Mouse (Mus musculus): Measurements from ENCODE around the gene Tnrc6a. TPM values are rescaled to one million over a fixed set of nuclear protein-coding genes. Genes with fewer than 3 reads are reported as not detected.

Tnrc6a gene
- total and polyA plus RNA-seq, 3 experiments, result 16.3 to 62.0 (median 20.1) TPM

- H3K4me2 ChIP-seq (ENCODE audit: insufficient read depth, low read depth, poor library complexity, severe bottlenecking), result no peak overlapping the region
- no peak for TF ChIP-seq MYC (IDR thresholded peaks at IDR 0.05; ENCODE audit: low read depth, low read length)
- TF ChIP-seq ELF1 (IDR thresholded peaks at IDR 0.05; ENCODE audit: low read depth, low read length), result no peak
- dilution Hi-C loops (cut with MboI; ENCODE audit: extremely low pct_ligation_motif_present, extremely low pct_unique_long_range_greater_than_20kb, low sequenced_read_pairs) (no loop called here), in situ Hi-C loops (cut with MboI; ENCODE audit: low pct_ligation_motif_present, low pct_unique_long_range_greater_than_20kb, low sequenced_read_pairs) (no loop called here)
- H3K9ac ChIP-seq (ENCODE audit: insufficient read depth, low read depth), result no peak overlapping the region
- no peaks in the 10 kb centered on the region for H3K27me3 ChIP-seq (replicated peaks)
- no peak overlapping the region for H3K27ac ChIP-seq (ENCODE audit: insufficient read depth, low read depth)
- no peaks in the 10 kb centered on the region for H3K36me3 ChIP-seq (replicated peaks in 1 of 2; ENCODE audit: control insufficient read depth in 1 of 2, insufficient read depth in 1 of 2, low read length in 1 of 2)
- H3K79me2 ChIP-seq (replicated peaks; ENCODE audit: control insufficient read depth, extremely low read depth, insufficient read depth, poor library complexity, severe bottlenecking), result no peaks in the 10 kb centered on the region
- peaks cover 3% of the 10 kb centered on the region for H3K9me3 ChIP-seq (replicated peaks; ENCODE audit: low read length)
- no peaks in the 10 kb centered on the region for H3K4me1 ChIP-seq (ENCODE audit: control insufficient read depth in 1 of 2, insufficient read depth in 2 of 2)
- no peak overlapping the region for H3K4me3 ChIP-seq (replicated peaks in 1 of 3; ENCODE audit: low read depth in 2 of 3, low read length in 2 of 3, poor library complexity in 1 of 3)
- DNase-seq (ENCODE audit: extremely low read depth), result no peak
These were observed 41.4 kb upstream of the Tnrc6a start for GRCm38 (mm10) chr7:123082236-123082635.

DNA sequence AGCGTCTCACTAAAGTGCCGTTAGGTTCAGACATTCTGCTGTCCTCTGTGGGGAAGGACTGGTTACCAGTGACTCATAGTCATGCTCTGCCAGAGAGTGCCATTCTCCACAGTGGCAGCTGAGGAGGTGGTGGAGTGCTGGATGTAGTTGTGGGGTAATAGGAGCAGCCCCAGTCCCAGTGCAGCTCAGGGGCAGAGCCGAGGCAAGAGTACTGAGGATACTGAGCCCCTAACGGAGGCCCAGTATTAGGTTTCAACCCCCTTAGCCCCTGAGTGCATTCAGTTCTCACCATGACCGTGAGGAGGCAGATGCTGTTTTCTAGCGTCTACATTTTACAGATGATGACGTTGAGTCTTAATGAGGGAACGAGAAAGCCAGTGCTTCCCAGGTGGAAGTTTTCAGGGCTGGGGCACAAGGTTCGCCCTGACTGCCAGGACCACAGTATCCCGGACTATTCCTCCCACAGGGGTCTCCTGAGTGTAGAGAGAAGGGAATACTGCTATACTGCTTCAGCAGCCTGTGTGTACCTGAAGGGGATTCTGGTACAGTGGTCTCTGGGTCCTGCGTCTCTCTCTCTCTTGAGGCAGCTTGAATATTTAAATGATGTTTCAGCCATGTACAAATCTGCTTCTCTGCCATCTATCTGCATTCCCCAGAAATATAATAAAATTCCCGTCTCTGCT is 40.1 kb upstream of the Tnrc6a start:
- Histone ChIP-seq H3K27me3 (replicated peaks) (no peaks in the 10 kb centered on the region), H3K9ac (ENCODE audit: insufficient read depth, low read depth) (no peak overlapping the region), H3K9me3 (replicated peaks; ENCODE audit: low read length) (peaks cover 3% of the 10 kb centered on the region), H3K36me3 (replicated peaks in 1 of 2; ENCODE audit: control insufficient read depth in 1 of 2, insufficient read depth in 1 of 2, low read length in 1 of 2) (no peaks in the 10 kb centered on the region), H3K4me3 (replicated peaks in 1 of 3; ENCODE audit: low read depth in 2 of 3, low read length in 2 of 3, poor library complexity in 1 of 3) (no peak overlapping the region), H3K79me2 (replicated peaks; ENCODE audit: control insufficient read depth, extremely low read depth, insufficient read depth, poor library complexity, severe bottlenecking) (no peaks in the 10 kb centered on the region), H3K4me2 (ENCODE audit: insufficient read depth, low read depth, poor library complexity, severe bottlenecking) (no peak overlapping the region), H3K4me1 (ENCODE audit: control insufficient read depth in 1 of 2, insufficient read depth in 2 of 2) (no peaks in the 10 kb centered on the region), H3K27ac (ENCODE audit: insufficient read depth, low read depth) (no peak overlapping the region)
- in situ Hi-C loops (cut with MboI; ENCODE audit: low pct_ligation_motif_present, low pct_unique_long_range_greater_than_20kb, low sequenced_read_pairs) (no loop called here), dilution Hi-C loops (cut with MboI; ENCODE audit: extremely low pct_ligation_motif_present, extremely low pct_unique_long_range_greater_than_20kb, low sequenced_read_pairs) (no loop called here)
- TF ChIP-seq SMC3 (IDR thresholded peaks at IDR 0.05; ENCODE audit: low read depth, low read length) (no peak), TCF12 (IDR thresholded peaks at IDR 0.05; ENCODE audit: low read depth, low read length) (no peak), ZMIZ1 (IDR thresholded peaks at IDR 0.05; ENCODE audit: low read depth, low read length) (no peak), USF2 (conservative IDR thresholded peaks at IDR 0.05; ENCODE audit: low read depth, low read length) (no peak), BHLHE40 (IDR thresholded peaks at IDR 0.05; ENCODE audit: low read depth, low read length) (no peak), MAFK (IDR thresholded peaks at IDR 0.05; ENCODE audit: insufficient replicate concordance, low read length) (no peak), TBP (conservative IDR thresholded peaks at IDR 0.05; ENCODE audit: low read depth, low read length) (no peak), MAX (IDR thresholded peaks at IDR 0.05; ENCODE audit: low read length) (no peak), CTCF (conservative IDR thresholded peaks at IDR 0.05 in 1 of 2, IDR thresholded peaks at IDR 0.05 in 1 of 2; ENCODE audit: low read depth in 2 of 2, low read length in 2 of 2) (no peak), SIN3A (IDR thresholded peaks at IDR 0.05; ENCODE audit: low read length) (no peak), CHD2 (IDR thresholded peaks at IDR 0.05; ENCODE audit: low read length) (no peak), HCFC1 (IDR thresholded peaks at IDR 0.05; ENCODE audit: low read depth, low read length) (no peak), NELFE (IDR thresholded peaks at IDR 0.05; ENCODE audit: low read depth, low read length) (no peak), ZNF384 (IDR thresholded peaks at IDR 0.05; ENCODE audit: low read depth, low read length) (no peak), JUND (conservative IDR thresholded peaks at IDR 0.05; ENCODE audit: low read depth, low read length) (no peak)
- no peak for DNase-seq (ENCODE audit: extremely low read depth)
